33 mouse cellular contexts compared by ENCODE assay signal in genomic region chr10:116920641-116921040, GRCm38 (mm10). TPM values are rescaled to one million over a fixed set of nuclear protein-coding genes. Genes with fewer than 3 reads are reported as not detected.
A peak's percentile ranks its signal among the peaks of the same experiment; 100 is the strongest.
DNase-seq lines count a peak whose midpoint lies in the region; ATAC-seq lines count a peak whose summit lies in the region.
"Had no signal": no experiment of that assay in that cellular context is flagged by ENCODE, and none has a peak within 500 bp of the region (broad histone marks: within the 10 kb centered on the region; RNA-seq: fewer than 3 reads in every experiment).

No protein-coding gene starts in this region.

- ATAC-seq in CD4-positive, CD25-positive, alpha-beta regulatory T cell, adult 4 months: no peak
- ATAC-seq: activated CD4-positive, CD25-positive, alpha-beta regulatory T cell, adult 4 months; forebrain, embryonic 14.5 days; forebrain, postnatal 0 days; hindbrain, embryonic 16.5 days; Patski had no signal

- intact Hi-C loops in gastrocnemius, postnatal 14 days (cut with DNase I; ENCODE audit: low total_unique reads): no loop called here

- peak; percentile 48 for DNase-seq in CD4-positive, CD25-positive, alpha-beta regulatory T cell, adult 2 months (ENCODE audit: low read depth, low spot score)
- peak; percentile 27 for DNase-seq in CD4-positive helper T cell, adult 2 months (ENCODE audit: low read depth, low spot score)
- DNase-seq in ZHBTc4 (ENCODE audit: low read depth, low spot score): peak; percentile 57
- DNase-seq in gastrocnemius, postnatal 14 days: no peak
- no peak for DNase-seq in embryo, embryonic 11 days
- DNase-seq: adrenal gland, adult 8-10 months; adrenal gland, postnatal 36 days; cerebellum, adult 18-20 months; cerebellum, adult 9-10 months; cerebellum, postnatal 14 days; forebrain, postnatal 0 days; gastrocnemius, adult 2 months; gastrocnemius, postnatal 25 days; heart, adult 18-20 months; heart, postnatal 10 days; heart, postnatal 36 days; kidney, adult 11 months; kidney, adult 8-10 months had no signal

RNA-seq across cellular contexts. Expression of gene Myrfl, which starts 23.9 kb away (rescaled TPM):
- under 1 TPM in 1 of 2 experiments, not detected in 1; 0.09 TPM for polyA plus RNA-seq in CD4-positive, CD25-positive, alpha-beta regulatory T cell, adult 4 months (2017; shearing (Covaris generic))
- under 1 TPM; 0.11 to 0.39 TPM for total RNA-seq in gastrocnemius, postnatal 14 days (2021)
- total RNA-seq: forebrain, postnatal 0 days had no signal
- polyA plus RNA-seq: activated CD4-positive, CD25-positive, alpha-beta regulatory T cell, adult 4 months; forebrain, postnatal 0 days; G1E; inflammation-experienced regulatory T-cells, adult 6 months had no signal

RNA-seq across cellular contexts. Expression of gene Rab3ip, which starts 29.9 kb away (rescaled TPM):
- polyA plus RNA-seq in CD4-positive, CD25-positive, alpha-beta regulatory T cell, adult 4 months (2017; shearing (Covaris generic)): 10 to 100 TPM; 12.1 to 15.9 TPM
- total RNA-seq in gastrocnemius, postnatal 14 days (2021): 10 to 100 TPM; 16.2 to 17.3 TPM

RNA-seq across cellular contexts. Expression of gene Gm10271, which starts 51.8 kb away (rescaled TPM):
- polyA plus RNA-seq in CD4-positive, CD25-positive, alpha-beta regulatory T cell, adult 4 months (2017; shearing (Covaris generic)): not detected
- not detected for total RNA-seq in gastrocnemius, postnatal 14 days (2021)
- total RNA-seq: adrenal gland, adult 8-10 months; adrenal gland, postnatal 36 days; forebrain, postnatal 0 days; G1E; gastrocnemius, adult 2 months; gastrocnemius, postnatal 25 days; heart, adult 18-20 months; heart, postnatal 10 days; heart, postnatal 36 days had no signal
- polyA plus RNA-seq: activated CD4-positive, CD25-positive, alpha-beta regulatory T cell, adult 4 months; embryonic facial prominence, embryonic 13.5 days; forebrain, embryonic 11.5 days; forebrain, embryonic 14.5 days; forebrain, postnatal 0 days; frontal cortex, adult 2 months; G1E; gonadal fat pad, adult 2 months; heart, embryonic 12.5 days; heart, embryonic 15.5 days; hindbrain, embryonic 10.5 days; hindbrain, embryonic 13.5 days; hindbrain, embryonic 16.5 days; inflammation-experienced regulatory T-cells, adult 6 months; Patski had no signal

Comparison
In these comparisons a context has a peak if more than half of its experiments do, and no peak if none do; other contexts are left out.
1. DNase-seq: peak in CD4-positive, CD25-positive, alpha-beta regulatory T cell, adult 2 months (single experiment), CD4-positive helper T cell, adult 2 months (single experiment) and ZHBTc4 (single experiment); none in gastrocnemius, postnatal 14 days (single experiment) and embryo, embryonic 11 days (single experiment).